Comparison of ENCODE assay signal across 1 mouse cellular context in genomic region chr3:96104261-96105065, GRCm38 (mm10).
TF ChIP-seq lines count a peak whose summit lies in the region.

TSS of gene Otud7b (plus strand) at chr3:96104527.

TF ChIP-seq in MEL, 35 proteins besides CTCF, POLR2A, EP300 and RAD21 (continued from another document):
- no peak; the same call in 1 of the 2 replicates for TF ChIP-seq KAT2A (conservative IDR thresholded peaks at IDR 0.05; ENCODE audit: low read depth, low read length)
